Mouse (Mus musculus) Patski (cell line): ENCODE measurements around the gene Krtap5-2. TPM values are rescaled to one million over a fixed set of nuclear protein-coding genes. Genes with fewer than 3 reads are reported as not detected.
A peak's percentile ranks its signal among the peaks of the same experiment; 100 is the strongest.
"Not testable (repeated sequence)": the region's sequence is repeated elsewhere in the genome, so short reads cannot be mapped to it uniquely, and the experiment has no call there.

Experiments used
- ATAC-seq: fragments of 100-300 bp; one replicate; pipeline ENCODE4 v1.8.0; 2021
- CTCF ChIA-PET: fragments of 350-600 bp; sonication (Branson Sonifier 250); formaldehyde crosslinking; loops from one replicate; lab custom pipeline; 2022; ENCODE audit warnings: inconsistent platforms; lab: Charles Lee
- POLR2A ChIA-PET: fragments of 350-600 bp; sonication (Branson Sonifier 250); formaldehyde crosslinking; loops from one replicate; lab custom pipeline; 2022; ENCODE audit warnings: antibody characterized with exemption, inconsistent platforms; lab: Charles Lee
- DNase-seq: peaks from one replicate; pipeline ENCODE4 v3.0.0-alpha.2; 2011; ENCODE audit warnings: low read depth, low spot score
- H3K27me3 ChIP-seq: fragments of 371-371 bp; one replicate; pipeline ENCODE4 v1.5.1; 2021
- CTCF ChIP-seq: fragments of 100-300 bp; IDR thresholded peaks from one replicate; pipeline ENCODE4 v1.5.1; 2021
- in situ Hi-C: fragments of 300-500 bp; cut with MboI; formaldehyde crosslinking; loops from 3 replicates; pipeline ENCODE4 v1.11.1; 2018; ENCODE audit warnings: low pct_unique_long_range_greater_than_20kb, mixed read lengths
- polyA plus RNA-seq: library from polyadenylated mRNA; unstranded; gene quantifications from one replicate; pipeline ENCODE4 v1.2.3, GENCODE M21; 2021

Gene Krtap5-2
- polyA plus RNA-seq, 1 experiment from 2014 or later, result not detected

DNA sequence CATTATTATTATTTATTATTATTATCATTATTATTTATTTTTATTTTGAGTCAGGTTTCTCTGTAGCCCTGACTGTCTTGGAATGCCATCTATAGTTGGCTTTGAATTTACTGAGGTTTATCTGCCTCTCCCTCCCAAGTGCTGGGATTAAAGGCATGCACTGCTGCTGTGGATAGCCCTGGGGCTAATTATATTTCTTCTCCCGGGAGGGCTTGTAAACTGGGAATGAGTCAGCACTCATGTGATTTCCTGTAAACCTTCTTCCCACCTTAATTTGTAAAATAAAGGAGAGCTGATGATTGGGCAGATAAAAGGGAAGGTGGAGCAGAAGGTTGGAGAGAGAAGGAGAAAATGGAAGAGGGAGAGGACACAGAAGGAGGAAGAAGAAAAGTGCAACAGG lies 35.1 kb downstream of the Krtap5-2 start:
- ATAC-seq (no peak), DNase-seq (no peak)
- ChIA-PET POLR2A (no interaction called here), CTCF (no interaction called here)
- H3K27me3 ChIP-seq, result peaks cover 12% of the 10 kb centered on the region
- in situ Hi-C loops, result no loop called here
- no peak for TF ChIP-seq CTCF

DNA sequence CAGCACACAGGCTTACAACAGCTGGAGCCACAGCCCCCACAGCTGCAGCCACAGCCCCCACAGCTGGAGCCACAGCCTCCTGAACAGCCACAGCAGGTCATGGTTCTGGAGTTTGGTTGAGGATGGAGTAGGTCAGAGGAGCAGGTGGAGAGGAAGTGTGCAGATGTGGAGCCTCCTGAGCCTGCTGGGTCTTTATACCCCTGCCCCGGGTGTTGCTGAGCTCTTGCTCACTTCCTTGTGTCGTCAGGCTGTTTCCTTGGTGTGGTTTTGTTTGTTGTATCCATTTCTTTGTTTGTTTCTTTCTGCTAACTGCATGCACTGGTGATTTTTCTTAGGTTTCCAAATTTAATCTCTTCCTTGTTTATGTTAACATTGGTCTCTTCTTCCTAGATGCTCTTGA lies 39.9 kb downstream of the Krtap5-2 start, which contains the start of gene Gm39115:
Gene Gm39115, minus strand, starts transcription at position 101 of the 400 bp plus-strand sequence.
- ATAC-seq, in situ Hi-C loops, DNase-seq, CTCF ChIA-PET, POLR2A ChIA-PET: not testable (repeated sequence)
- H3K27me3 ChIP-seq, result peaks cover 15% of the 10 kb centered on the region

GRCm38 (mm10) chr7:142134206-142134995 lies 41.4 kb downstream of the Krtap5-2 start:
- DNase-seq (no peak), ATAC-seq (no peak)
- ChIA-PET CTCF (no interaction called here), POLR2A (interaction anchor here (0.7 kb wide), 1 partner anchor 74 kb away, joined by 4 read pairs; no protein-coding TSS in a partner anchor)
- TF ChIP-seq CTCF, result peak; percentile 69
- in situ Hi-C loops, result no loop called here
- peaks cover 15% of the 10 kb centered on the region for H3K27me3 ChIP-seq

DNA sequence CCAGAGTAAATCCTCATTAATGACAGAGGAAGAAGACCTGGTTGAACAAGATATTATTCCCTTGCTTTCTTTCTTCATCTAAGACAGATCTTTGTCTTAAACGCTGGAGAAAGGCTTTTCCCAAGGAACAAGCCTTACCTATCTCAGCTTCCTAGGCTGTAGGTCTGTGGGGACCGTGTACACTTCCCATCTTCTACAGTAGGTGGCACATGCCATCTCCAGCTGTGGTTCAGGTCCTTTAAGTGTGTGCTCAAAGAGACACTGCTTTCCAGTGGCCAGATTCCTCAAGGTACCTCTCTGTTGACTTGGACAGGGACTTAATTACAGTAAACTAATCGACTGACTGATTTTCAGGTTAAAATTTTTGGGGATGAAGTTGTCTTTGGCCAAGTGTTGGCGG lies 47.0 kb downstream of the Krtap5-2 start:
- ChIA-PET CTCF (interaction anchor here (1.0 to 1.4 kb wide), 2 partner anchors 9 to 30 kb away, joined by 3 read pairs; no protein-coding TSS in a partner anchor), POLR2A (no interaction called here)
- in situ Hi-C loops, result no loop called here
- no peak for TF ChIP-seq CTCF
- DNase-seq, result no peak
- H3K27me3 ChIP-seq, result no peaks in the 10 kb centered on the region
- ATAC-seq, result no peak

Other genes starting within 250 kb of the Krtap5-2 start
- 0.04 TPM for gene Brsk2, start 226.3 kb downstream of the Krtap5-2 start, polyA plus RNA-seq
- gene Mob2, start 114.9 kb downstream of the Krtap5-2 start, polyA plus RNA-seq, result 35.2 TPM
- 15.2 TPM for gene Dusp8, start 80.2 kb downstream of the Krtap5-2 start, polyA plus RNA-seq
- not detected for gene Gm45618, start 55.3 kb downstream of the Krtap5-2 start, polyA plus RNA-seq
- gene Gm39115, start 40.0 kb downstream of the Krtap5-2 start, polyA plus RNA-seq, result not detected
- gene Gm45337, start 31.4 kb downstream of the Krtap5-2 start, polyA plus RNA-seq, result not detected
- gene Gm29735, start 18.9 kb downstream of the Krtap5-2 start, polyA plus RNA-seq, result not detected
- not detected for gene Gm4553, start 10.3 kb downstream of the Krtap5-2 start, polyA plus RNA-seq
- not detected for gene Gm10153, start 14.4 kb upstream of the Krtap5-2 start, polyA plus RNA-seq
- not detected for gene Krtap5-3, start 25.4 kb upstream of the Krtap5-2 start, polyA plus RNA-seq
- not detected for gene Gm7579, start 35.9 kb upstream of the Krtap5-2 start, polyA plus RNA-seq
- not detected for gene Krtap5-5, start 54.0 kb upstream of the Krtap5-2 start, polyA plus RNA-seq
- gene Gm40460, start 65.1 kb upstream of the Krtap5-2 start, polyA plus RNA-seq, result not detected
- gene Gm2431, start 82.3 kb upstream of the Krtap5-2 start, polyA plus RNA-seq, result not detected
- not detected for gene Gm4559, start 98.4 kb upstream of the Krtap5-2 start, polyA plus RNA-seq
- not detected for gene Krtap5-1, start 121.1 kb upstream of the Krtap5-2 start, polyA plus RNA-seq
- gene Krtap5-4, start 127.5 kb upstream of the Krtap5-2 start, polyA plus RNA-seq, result not detected
- 325 TPM for gene Ifitm10, start 197.7 kb upstream of the Krtap5-2 start, polyA plus RNA-seq
- gene Gm49369, start 206.7 kb upstream of the Krtap5-2 start, polyA plus RNA-seq, result 1,155 TPM
- 3,389 TPM for gene Ctsd, start 212.0 kb upstream of the Krtap5-2 start, polyA plus RNA-seq